Mouse (Mus musculus) limb, embryonic 13.5 days (tissue): ENCODE results near the gene Fahd1. TPM values are rescaled to one million over a fixed set of nuclear protein-coding genes. Genes with fewer than 3 reads are reported as not detected.
A peak's percentile ranks its signal among the peaks of the same experiment; 100 is the strongest.

Source experiments
- ATAC-seq: fragments of 200-750 bp; cut with Nextera tagmentation; 2 replicates; pipeline ENCODE4 v1.8.0; 2017; ENCODE audit warnings: low read depth, moderate number of reproducible peaks, moderate TSS enrichment; ENCODE audit not compliant: low FRiP score
- H3K27ac ChIP-seq: fragments of 300-500 bp; sonication (generic); 2 replicates; pipeline ENCODE4 v1.5.1; 2015; ENCODE audit warnings: inconsistent platforms, mild to moderate bottlenecking, moderate library complexity
- H3K27me3 ChIP-seq: fragments of 300-500 bp; sonication (generic); 2 replicates; pipeline ENCODE4 v1.6.1; 2015; ENCODE audit warnings: mild to moderate bottlenecking, inconsistent platforms
- H3K36me3 ChIP-seq: fragments of 300-500 bp; sonication (generic); 2 replicates; pipeline ENCODE4 v1.6.1; 2015; ENCODE audit warnings: inconsistent platforms, mild to moderate bottlenecking, moderate library complexity
- H3K4me1 ChIP-seq: fragments of 300-500 bp; sonication (generic); 2 replicates; pipeline ENCODE4 v1.6.1; 2015; ENCODE audit warnings: inconsistent platforms
- H3K4me2 ChIP-seq: fragments of 300-500 bp; sonication (generic); replicated peaks from 2 replicates; pipeline ENCODE4 v1.6.1; 2015; ENCODE audit warnings: inconsistent platforms, mild to moderate bottlenecking, moderate library complexity
- H3K4me3 ChIP-seq: fragments of 300-500 bp; sonication (generic); 2 replicates; pipeline ENCODE4 v1.5.1; 2015; ENCODE audit warnings: moderate library complexity, mild to moderate bottlenecking, inconsistent platforms
- H3K9ac ChIP-seq: fragments of 300-500 bp; sonication (generic); 2 replicates; pipeline ENCODE4 v1.6.1; 2015; ENCODE audit warnings: mild to moderate bottlenecking, inconsistent platforms
- H3K9me3 ChIP-seq: fragments of 300-500 bp; sonication (generic); 2 replicates; pipeline ENCODE4 v1.6.1; 2016; ENCODE audit warnings: inconsistent platforms
- WGBS: fragments of 180-500 bp; shearing (Covaris S2); methylation state at CpG from one replicate; pipeline ENCODE4 v1.1.7; 2015; 5-methylcytosine and 5-hydroxymethylcytosine counted together
- polyA plus RNA-seq: library from polyadenylated mRNA; unstranded; fragments of >200 nt; fragmentation: Nextera tagmentation; extraction: Ambion mirVana; gene quantifications from 2 replicates; pipeline ENCODE4 v1.2.1, GENCODE M21; 2015

Fahd1 gene
- polyA plus RNA-seq, 1 experiment from 2014 or later, result 18.4 TPM

DNA sequence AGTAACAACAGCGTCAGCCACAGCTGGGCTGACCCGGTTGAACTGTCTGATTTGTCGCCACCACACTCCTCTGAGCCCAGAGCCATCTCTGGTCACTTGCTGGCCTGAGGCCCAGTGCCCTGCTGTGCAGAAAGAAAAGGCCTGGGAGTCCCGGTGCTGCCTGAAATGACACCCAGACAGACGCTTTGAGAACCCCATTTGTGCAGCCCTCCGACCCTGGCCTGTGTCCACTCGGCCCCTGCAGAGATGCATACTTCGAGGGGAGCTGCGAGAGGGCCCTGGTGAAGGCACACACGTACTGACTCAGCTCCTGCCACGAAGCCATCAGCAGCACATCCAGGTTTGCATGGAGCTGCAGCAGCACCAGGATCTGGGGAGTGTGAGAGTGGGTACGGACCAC lies 42.6 kb upstream of the Fahd1 start:
- Histone ChIP-seq H3K9me3 (no peaks in the 10 kb centered on the region), H3K27ac (no peak overlapping the region), H3K4me3 (no peak overlapping the region), H3K9ac (no peak overlapping the region), H3K4me2 (no peak overlapping the region), H3K27me3 (no peaks in the 10 kb centered on the region), H3K36me3 (peaks cover 53% of the 10 kb centered on the region), H3K4me1 (peaks cover 42% of the 10 kb centered on the region)
- no peak for ATAC-seq
- WGBS, result 94% methylated on average over 12 of the region's 12 CpGs

DNA sequence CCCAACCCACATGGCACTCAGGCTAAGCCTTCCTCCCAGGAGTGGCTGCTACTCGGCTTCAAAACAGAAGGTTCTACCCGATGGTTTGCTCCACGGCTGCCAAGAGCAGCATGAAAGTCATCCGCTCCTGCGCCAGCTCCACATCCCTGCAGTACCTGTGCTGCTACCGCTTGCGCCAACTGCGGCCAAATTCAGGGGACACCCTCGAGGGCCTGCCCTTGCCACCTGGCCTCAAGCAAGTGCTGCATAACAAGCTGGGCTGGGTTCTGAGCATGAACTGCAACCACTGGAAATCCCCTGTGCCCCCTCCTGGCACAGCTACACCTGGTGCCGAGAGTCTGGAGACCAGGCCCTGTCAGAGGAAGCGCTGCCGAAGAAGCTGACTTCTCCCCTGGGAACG lies 41.2 kb upstream of the Fahd1 start:
- Histone ChIP-seq H3K9me3 (no peaks in the 10 kb centered on the region), H3K9ac (no peak overlapping the region), H3K4me1 (peaks cover 37% of the 10 kb centered on the region), H3K36me3 (peaks cover 44% of the 10 kb centered on the region), H3K4me3 (no peak overlapping the region), H3K27ac (no peak overlapping the region), H3K4me2 (no peak overlapping the region), H3K27me3 (no peaks in the 10 kb centered on the region)
- ATAC-seq, result no peak
- WGBS, result 89% methylated on average over 13 of the region's 13 CpGs

DNA sequence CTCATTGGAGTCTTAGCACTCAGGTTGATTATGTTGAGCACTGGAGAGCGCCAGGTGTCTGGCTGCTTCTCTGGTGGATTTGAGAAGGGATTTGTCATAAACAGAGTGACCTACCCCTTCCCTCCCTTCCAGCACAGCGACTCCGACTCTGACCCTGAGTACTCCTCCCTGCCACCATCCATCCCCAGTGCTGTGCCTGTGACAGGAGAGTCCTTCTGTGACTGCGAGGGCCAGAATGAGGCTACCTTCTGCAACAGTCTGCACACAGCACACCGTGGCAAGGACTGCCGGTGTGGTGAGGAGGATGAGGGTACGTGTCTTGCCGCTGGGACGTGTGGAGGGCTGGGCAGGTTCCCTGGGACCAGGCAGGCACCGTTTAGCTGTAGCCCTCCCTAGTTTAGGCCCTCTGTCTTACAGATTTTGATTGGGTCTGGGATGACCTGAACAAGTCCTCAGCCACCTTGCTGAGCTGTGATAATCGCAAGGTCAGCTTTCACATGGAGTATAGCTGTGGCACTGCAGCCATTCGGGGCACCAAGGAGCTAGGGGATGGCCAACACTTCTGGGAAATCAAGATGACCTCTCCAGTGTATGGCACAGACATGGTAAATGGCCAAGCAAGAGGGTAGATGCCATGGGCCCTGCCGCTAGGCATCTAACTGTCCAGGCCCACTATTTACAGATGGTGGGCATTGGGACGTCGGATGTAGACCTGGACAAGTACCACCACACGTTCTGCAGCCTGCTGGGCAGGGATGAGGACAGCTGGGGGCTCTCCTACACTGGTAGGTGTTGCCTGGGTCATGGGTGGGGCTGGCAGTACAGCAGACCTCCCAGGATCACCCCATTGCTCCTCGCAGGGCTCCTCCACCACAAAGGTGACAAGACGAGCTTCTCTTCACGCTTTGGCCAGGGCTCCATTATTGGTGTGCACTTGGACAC lies 40.3 kb upstream of the Fahd1 start:
- ATAC-seq, result no peak
- no peak overlapping the region for H3K4me3 ChIP-seq
- H3K27me3 ChIP-seq, result no peaks in the 10 kb centered on the region
- H3K9ac ChIP-seq, result no peak overlapping the region
- no peaks in the 10 kb centered on the region for H3K9me3 ChIP-seq
- no peak overlapping the region for H3K4me2 ChIP-seq
- no peak overlapping the region for H3K27ac ChIP-seq
- WGBS, result 85% methylated on average over 19 of the region's 19 CpGs
- H3K36me3 ChIP-seq, result peaks cover 44% of the 10 kb centered on the region
- H3K4me1 ChIP-seq, result peaks cover 32% of the 10 kb centered on the region

DNA sequence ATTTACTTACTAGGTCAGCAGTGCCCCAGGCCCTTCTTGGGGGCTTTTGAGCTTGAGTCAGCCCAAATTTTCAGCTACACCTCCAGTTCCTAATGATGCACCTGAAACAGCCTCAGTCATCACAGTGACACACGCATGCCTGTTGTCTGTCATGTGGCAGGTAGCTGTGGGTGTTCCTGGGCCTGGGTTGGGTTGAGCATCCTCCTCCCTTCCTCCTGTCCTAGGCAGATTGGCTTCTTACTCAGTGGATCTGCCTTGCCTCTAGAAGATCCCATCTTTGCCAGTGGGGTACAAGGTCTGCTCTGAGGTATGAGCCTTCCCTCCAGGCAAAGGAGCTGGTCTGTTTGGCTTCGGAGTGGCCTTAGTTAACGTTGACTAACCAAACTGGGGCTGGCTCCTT lies 38.7 kb upstream of the Fahd1 start:
- Histone ChIP-seq H3K4me1 (peaks cover 30% of the 10 kb centered on the region), H3K9ac (no peak overlapping the region), H3K36me3 (peaks cover 53% of the 10 kb centered on the region), H3K4me3 (no peak overlapping the region), H3K9me3 (no peaks in the 10 kb centered on the region), H3K4me2 (no peak overlapping the region), H3K27me3 (no peaks in the 10 kb centered on the region), H3K27ac (no peak overlapping the region)
- 92% methylated on average over 3 of the region's 3 CpGs for WGBS
- ATAC-seq, result no peak

- H3K4me2 ChIP-seq, result peak overlapping the region; percentile 98
- peaks cover 52% of the 10 kb centered on the region for H3K36me3 ChIP-seq
- peak overlapping the region; percentile 86 for H3K4me3 ChIP-seq
- ATAC-seq, result no peak
- H3K27ac ChIP-seq, result no peak overlapping the region
- H3K9ac ChIP-seq, result peak overlapping the region; percentile 86
- WGBS, result 65% methylated on average over 18 of the region's 18 CpGs
- peaks cover 25% of the 10 kb centered on the region for H3K4me1 ChIP-seq
- no peaks in the 10 kb centered on the region for H3K9me3 ChIP-seq
- H3K27me3 ChIP-seq, result no peaks in the 10 kb centered on the region
Measured at GRCm38 (mm10) chr17:24887291-24888080, 37.3 kb upstream of the Fahd1 start.

- H3K27ac ChIP-seq, result no peak overlapping the region
- peaks cover 25% of the 10 kb centered on the region for H3K4me1 ChIP-seq
- ATAC-seq, result peak; percentile 4; the same call in 1 of the 2 replicates
Measured at GRCm38 (mm10) chr17:24886932-24887271, 36.7 kb upstream of the Fahd1 start.

DNA sequence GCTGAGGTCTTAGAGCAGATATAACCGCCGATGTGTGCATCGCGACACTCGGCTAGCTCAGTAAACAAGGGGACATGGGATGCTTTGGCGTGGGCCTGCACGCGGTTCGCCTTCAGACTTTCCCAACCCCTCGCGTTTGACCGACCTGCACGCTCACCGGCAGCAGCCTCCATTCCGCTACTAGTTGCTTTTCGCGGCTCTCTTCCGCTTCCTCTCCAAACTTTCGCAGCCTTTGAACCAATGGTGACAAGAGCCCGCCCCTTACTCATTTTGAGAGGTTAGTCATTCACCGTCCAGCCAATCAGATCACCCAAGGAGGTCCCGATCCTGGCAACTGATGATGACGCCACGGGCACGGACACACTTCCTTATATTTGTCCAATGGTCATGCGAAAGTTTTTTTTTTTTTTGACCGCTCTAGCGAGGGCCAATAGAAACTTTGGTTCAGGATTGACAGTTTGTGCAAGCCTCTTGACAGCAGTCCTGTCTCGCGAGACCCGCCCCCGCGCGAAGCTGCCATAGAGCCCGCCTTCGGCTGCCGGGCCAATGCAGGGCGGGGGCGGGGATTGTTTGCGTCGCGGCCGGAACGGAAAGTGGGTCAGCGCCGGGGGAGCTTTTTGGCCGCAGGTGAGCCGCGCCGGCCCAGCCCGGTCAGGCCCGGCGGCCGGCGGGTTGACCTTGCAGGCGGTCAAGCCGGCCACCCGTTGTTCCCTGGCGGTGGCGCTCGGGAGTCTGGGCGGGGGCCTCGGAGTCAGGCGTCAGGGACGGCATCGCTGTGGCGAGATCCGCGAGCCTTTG lies 36.2 kb upstream of the Fahd1 start, which contains the start of the genes Nubp2 and Spsb3:
Gene Nubp2, minus strand, starts transcription at position 216 of the 798 bp plus-strand sequence.
Gene Spsb3, plus strand, starts transcription at position 510 of the 798 bp plus-strand sequence.
- Histone ChIP-seq H3K36me3 (peaks cover 40% of the 10 kb centered on the region), H3K4me1 (peaks cover 25% of the 10 kb centered on the region), H3K4me3 (peak within 1 kb of the TSS; percentile 86), H3K9me3 (no peaks in the 10 kb centered on the region), H3K4me2 (peak within 1 kb of the TSS; percentile 98), H3K9ac (peak within 1 kb of the TSS; percentile 86), H3K27me3 (no peaks in the 10 kb centered on the region), H3K27ac (no peak within 1 kb of the TSS; the same call in 1 of the 2 replicates)
- under 1% methylated on average over 69 of the region's 69 CpGs for WGBS
- peak; percentile 97 for ATAC-seq

More at GRCm38 (mm10) chr17:24886932-24887271, 36.7 kb upstream of the Fahd1 start:
- Histone ChIP-seq H3K9me3 (no peaks in the 10 kb centered on the region), H3K9ac (peak overlapping the region; percentile 86), H3K4me2 (peak overlapping the region; percentile 98), H3K4me3 (peak overlapping the region; percentile 86), H3K27me3 (no peaks in the 10 kb centered on the region), H3K36me3 (peaks cover 46% of the 10 kb centered on the region)
- WGBS, result under 1% methylated on average over 18 of the region's 18 CpGs

DNA sequence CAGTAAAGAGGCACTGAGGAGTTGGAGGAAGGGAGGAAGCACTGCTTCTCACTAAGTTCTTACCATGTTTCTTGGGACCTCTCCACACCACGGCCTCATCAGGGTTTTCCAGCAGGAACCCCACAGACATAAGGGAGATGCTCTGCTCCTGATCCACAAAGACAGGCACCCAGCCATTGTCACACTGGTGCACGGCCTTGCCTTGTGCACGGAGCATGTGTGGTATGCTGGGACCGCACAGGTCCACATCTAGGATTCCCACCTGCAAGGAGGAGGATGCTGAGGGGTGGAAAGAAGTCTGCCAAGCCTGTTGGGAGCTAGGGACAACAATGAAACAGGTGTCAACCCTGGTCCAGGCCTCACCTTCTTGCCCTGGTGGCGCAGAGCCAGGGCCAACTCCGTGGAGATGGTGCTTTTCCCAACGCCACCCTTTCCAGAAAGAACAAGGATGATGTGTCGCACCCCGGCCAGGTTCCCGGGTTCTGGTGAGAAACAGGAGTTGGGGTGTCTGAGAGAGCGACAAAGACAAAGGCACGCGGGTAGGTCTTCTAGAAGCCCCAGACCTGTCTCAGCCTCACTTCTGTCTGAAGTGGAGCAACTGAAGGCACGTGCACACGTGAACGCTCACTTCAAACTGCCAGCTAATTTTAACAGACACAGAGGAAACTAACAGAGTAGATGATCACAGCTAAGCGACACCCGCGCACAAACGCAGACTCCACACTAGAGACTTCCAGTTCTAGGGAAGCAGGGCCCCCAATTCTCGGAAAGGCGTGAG lies 35.4 kb upstream of the Fahd1 start:
- Histone ChIP-seq H3K27me3 (no peaks in the 10 kb centered on the region), H3K27ac (no peak overlapping the region), H3K36me3 (peaks cover 32% of the 10 kb centered on the region), H3K4me1 (peaks cover 25% of the 10 kb centered on the region), H3K4me2 (peak overlapping the region; percentile 94), H3K9ac (peak overlapping the region; percentile 72), H3K4me3 (peak overlapping the region; percentile 76), H3K9me3 (no peaks in the 10 kb centered on the region)
- 27% methylated on average over 22 of the region's 22 CpGs for WGBS
- ATAC-seq, result no peak

DNA sequence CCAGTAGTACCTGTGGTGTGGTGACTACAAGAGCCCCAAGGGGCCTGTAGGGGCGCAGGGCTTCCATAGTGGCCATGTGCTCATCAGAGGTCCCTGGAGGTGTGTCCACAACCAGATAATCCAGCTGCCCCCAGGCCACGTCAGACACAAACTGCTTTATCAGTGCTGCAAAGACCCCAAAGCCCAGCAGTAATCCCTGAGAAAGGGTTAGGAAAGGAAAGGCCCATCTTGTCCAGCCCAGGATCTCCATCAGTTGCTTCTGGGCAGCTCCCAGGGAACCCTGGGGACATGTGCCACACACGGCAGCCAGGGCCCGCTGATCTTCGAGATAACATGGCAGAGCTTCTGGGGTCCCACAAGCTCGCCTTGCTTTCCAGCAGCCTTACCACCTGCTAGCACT lies 34.2 kb upstream of the Fahd1 start:
- 87% methylated on average over 6 of the region's 6 CpGs for WGBS
- H3K36me3 ChIP-seq, result peaks cover 22% of the 10 kb centered on the region
- no peak overlapping the region for H3K4me2 ChIP-seq
- H3K4me3 ChIP-seq, result no peak overlapping the region
- H3K9ac ChIP-seq, result no peak overlapping the region
- H3K4me1 ChIP-seq, result peaks cover 25% of the 10 kb centered on the region
- H3K27me3 ChIP-seq, result no peaks in the 10 kb centered on the region
- H3K9me3 ChIP-seq, result no peaks in the 10 kb centered on the region
- H3K27ac ChIP-seq, result no peak overlapping the region
- ATAC-seq, result no peak

GRCm38 (mm10) chr17:24881738-24882440 lies 31.7 kb upstream of the Fahd1 start:
- no peak for ATAC-seq
- Histone ChIP-seq H3K4me3 (no peak overlapping the region), H3K9me3 (no peaks in the 10 kb centered on the region), H3K4me1 (peaks cover 14% of the 10 kb centered on the region), H3K27me3 (no peaks in the 10 kb centered on the region), H3K4me2 (no peak overlapping the region), H3K36me3 (peaks cover 22% of the 10 kb centered on the region), H3K27ac (no peak overlapping the region), H3K9ac (no peak overlapping the region)
- 45% methylated on average over 7 of the region's 7 CpGs for WGBS
